Mouse (Mus musculus): ENCODE measurements around the gene Gpr161. TPM values are rescaled to one million over a fixed set of nuclear protein-coding genes. Genes with fewer than 3 reads are reported as not detected.
A peak's percentile ranks its signal among the peaks of the same experiment; 100 is the strongest.

Gene Gpr161
- total and polyA plus RNA-seq, 3 experiments, result 0.08 to 0.23 TPM; not detected in 1

DNA sequence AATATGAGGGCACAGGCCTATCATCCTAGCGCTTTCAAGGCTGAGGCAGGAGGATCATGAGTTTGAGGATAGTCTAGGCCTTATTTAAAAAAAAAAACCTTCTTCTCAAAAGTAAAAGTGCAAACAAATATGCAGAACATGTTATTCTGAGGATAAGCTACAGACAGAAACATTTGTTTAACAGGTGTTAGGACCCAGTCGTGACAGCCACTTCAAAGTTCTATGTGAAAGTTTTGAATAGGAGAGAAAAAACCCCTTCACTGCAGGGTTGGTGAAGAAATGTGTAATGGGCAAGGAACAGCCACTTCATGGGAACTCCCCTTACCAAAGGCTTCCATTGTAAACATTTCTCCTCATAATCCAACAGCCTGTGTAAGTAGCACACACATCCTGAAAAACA, 45.0 kb upstream of the Gpr161 start:
- Histone ChIP-seq H3K27me3 (replicated peaks) (no peaks in the 10 kb centered on the region), H3K79me2 (replicated peaks; ENCODE audit: control insufficient read depth, extremely low read depth, insufficient read depth, poor library complexity, severe bottlenecking) (no peaks in the 10 kb centered on the region), H3K4me1 (ENCODE audit: control insufficient read depth in 1 of 2, insufficient read depth in 2 of 2) (peaks cover 12 to 60% of the 10 kb centered on the region in 2 experiments), H3K4me2 (ENCODE audit: insufficient read depth, low read depth, poor library complexity, severe bottlenecking) (peak overlapping the region; percentile 39), H3K27ac (ENCODE audit: insufficient read depth, low read depth) (no peak overlapping the region), H3K9ac (ENCODE audit: insufficient read depth, low read depth) (no peak overlapping the region), H3K36me3 (replicated peaks in 1 of 2; ENCODE audit: control insufficient read depth in 1 of 2, insufficient read depth in 1 of 2, low read length in 1 of 2) (no peaks in the 10 kb centered on the region), H3K4me3 (replicated peaks in 1 of 3; ENCODE audit: low read depth in 2 of 3, low read length in 2 of 3, poor library complexity in 1 of 3) (peak overlapping the region in 1 of 3 experiments; percentile 28), H3K9me3 (replicated peaks; ENCODE audit: low read length) (no peaks in the 10 kb centered on the region)
- no peak for TF ChIP-seq POLR2A (IDR thresholded peaks at IDR 0.05; ENCODE audit: low read depth, low read length)
- TF ChIP-seq MAZ (IDR thresholded peaks at IDR 0.05; ENCODE audit: low read depth, low read length), result no peak
- TF ChIP-seq SIN3A (IDR thresholded peaks at IDR 0.05; ENCODE audit: low read length), result peak; percentile 45; the same call in 1 of the 2 replicates
- no peak for TF ChIP-seq USF2 (conservative IDR thresholded peaks at IDR 0.05; ENCODE audit: low read depth, low read length)
- no peak for TF ChIP-seq TBP (conservative IDR thresholded peaks at IDR 0.05; ENCODE audit: low read depth, low read length)
- 0 out of 2 replicates have a peak, but pooled peaks have one; percentile 36 for TF ChIP-seq CHD2 (IDR thresholded peaks at IDR 0.05; ENCODE audit: low read length)
- TF ChIP-seq NELFE (IDR thresholded peaks at IDR 0.05; ENCODE audit: low read depth, low read length), result no peak
- TF ChIP-seq JUN (IDR thresholded peaks at IDR 0.05; ENCODE audit: insufficient read depth, low read depth, low read length), result no peak
- TF ChIP-seq ZC3H11A (IDR thresholded peaks at IDR 0.05; ENCODE audit: low read depth, low read length), result no peak
- TF ChIP-seq POLR2AphosphoS2 (IDR thresholded peaks at IDR 0.05; ENCODE audit: low read depth, low read length), result no peak
- TF ChIP-seq MYC (IDR thresholded peaks at IDR 0.05; ENCODE audit: low read depth, low read length), result 0 out of 2 replicates have a peak, but pooled peaks have one; percentile 45
- peak; percentile 76; the same call in 1 of the 2 replicates for TF ChIP-seq MAFK (IDR thresholded peaks at IDR 0.05; ENCODE audit: insufficient replicate concordance, low read length)
- TF ChIP-seq CHD1 (IDR thresholded peaks at IDR 0.05; ENCODE audit: low read depth, low read length), result no peak
- TF ChIP-seq KAT2A (IDR thresholded peaks at IDR 0.05; ENCODE audit: insufficient replicate concordance, low read length), result no peak
- no peak for TF ChIP-seq HCFC1 (IDR thresholded peaks at IDR 0.05; ENCODE audit: low read depth, low read length)
- TF ChIP-seq ELF1 (IDR thresholded peaks at IDR 0.05; ENCODE audit: low read depth, low read length), result no peak
- TF ChIP-seq PAX5 (IDR thresholded peaks at IDR 0.05; ENCODE audit: low read length), result no peak
- TF ChIP-seq IRF4 (IDR thresholded peaks at IDR 0.05; ENCODE audit: low read depth, low read length), result peak; percentile 84
- TF ChIP-seq ZKSCAN1 (IDR thresholded peaks at IDR 0.05; ENCODE audit: borderline replicate concordance, low read depth, low read length), result no peak
- no peak for TF ChIP-seq CTCF (conservative IDR thresholded peaks at IDR 0.05 in 1 of 2, IDR thresholded peaks at IDR 0.05 in 1 of 2; ENCODE audit: low read depth in 2 of 2, low read length in 2 of 2)
- TF ChIP-seq JUND (conservative IDR thresholded peaks at IDR 0.05; ENCODE audit: low read depth, low read length), result peak; percentile 46; the same call in 1 of the 2 replicates
- peak; percentile 76 for TF ChIP-seq TCF12 (IDR thresholded peaks at IDR 0.05; ENCODE audit: low read depth, low read length)
- no peak for TF ChIP-seq GABPA (IDR thresholded peaks at IDR 0.05; ENCODE audit: insufficient replicate concordance, low read depth, low read length)
- TF ChIP-seq RCOR1 (conservative IDR thresholded peaks at IDR 0.05; ENCODE audit: low read depth, low read length), result peak; percentile 82
- TF ChIP-seq ZNF384 (IDR thresholded peaks at IDR 0.05; ENCODE audit: low read depth, low read length), result peak; percentile 89
- TF ChIP-seq EP300 (IDR thresholded peaks at IDR 0.05; ENCODE audit: low read length), result peak; percentile 88
- TF ChIP-seq E2F4 (IDR thresholded peaks at IDR 0.05; ENCODE audit: insufficient replicate concordance, low read depth, low read length), result no peak
- TF ChIP-seq BHLHE40 (IDR thresholded peaks at IDR 0.05; ENCODE audit: low read depth, low read length), result peak; percentile 76; the same call in 1 of the 2 replicates
- TF ChIP-seq ETS1 (conservative IDR thresholded peaks at IDR 0.05; ENCODE audit: low read depth, low read length), result peak; percentile 74
- no peak for TF ChIP-seq ZMIZ1 (IDR thresholded peaks at IDR 0.05; ENCODE audit: low read depth, low read length)
- TF ChIP-seq NRF1 (IDR thresholded peaks at IDR 0.05; ENCODE audit: low read depth, low read length), result no peak
- TF ChIP-seq SMC3 (IDR thresholded peaks at IDR 0.05; ENCODE audit: low read depth, low read length), result no peak
- TF ChIP-seq MXI1 (IDR thresholded peaks at IDR 0.05; ENCODE audit: low read depth, low read length), result peak; percentile 50
- no peak for TF ChIP-seq MAX (IDR thresholded peaks at IDR 0.05; ENCODE audit: low read length)
- TF ChIP-seq RAD21 (IDR thresholded peaks at IDR 0.05; ENCODE audit: low read depth, low read length), result no peak
- no peak for TF ChIP-seq USF1 (IDR thresholded peaks at IDR 0.05; ENCODE audit: low read depth, low read length)
- TF ChIP-seq UBTF (IDR thresholded peaks at IDR 0.05; ENCODE audit: low read depth, low read length), result no peak
- peak; percentile 84 for TF ChIP-seq MEF2A (IDR thresholded peaks at IDR 0.05; ENCODE audit: borderline replicate concordance, low read depth, low read length)
- DNase-seq (ENCODE audit: extremely low read depth), result peak; percentile 46
- in situ Hi-C loops (cut with MboI; ENCODE audit: low pct_ligation_motif_present, low pct_unique_long_range_greater_than_20kb, low sequenced_read_pairs), result loop anchor here (5.0 kb wide), 1 partner anchor 62 kb away; no protein-coding TSS in a partner anchor
- dilution Hi-C loops (cut with MboI; ENCODE audit: extremely low pct_ligation_motif_present, extremely low pct_unique_long_range_greater_than_20kb, low sequenced_read_pairs), result no loop called here

Data from CH12.LX (cell line).